Mouse (Mus musculus) MEL (cell line): ENCODE measurements around the gene Atg9b.

Source experiments
- MXI1 ChIP-seq: IDR thresholded peaks from 2 replicates; pipeline ENCODE4 v1.6.1; 2011; ENCODE audit warnings: mild to moderate bottlenecking, low read depth, low read length, improper control_type of control experiment
- POLR2A ChIP-seq, 2 experiments: IDR thresholded peaks; 2 replicates each; pipeline ENCODE4 v1.6.1; 2011 to 2012; ENCODE audit warnings: low read length in 2 of 2, mild to moderate bottlenecking in 2 of 2, control low read depth in 1 of 2, improper control_type of control experiment in 1 of 2, low read depth in 1 of 2, moderate library complexity in 1 of 2; ENCODE audit not compliant: control insufficient read depth in 1 of 2, insufficient read depth in 1 of 2, poor library complexity in 1 of 2
- RCOR1 ChIP-seq: IDR thresholded peaks from 2 replicates; pipeline ENCODE4 v1.6.1; 2012; ENCODE audit warnings: low read depth, mild to moderate bottlenecking, inconsistent platforms, low read length, improper control_type of control experiment
- ZMIZ1 ChIP-seq: IDR thresholded peaks from 2 replicates; pipeline ENCODE4 v1.6.1; 2012; ENCODE audit warnings: low read depth, mild to moderate bottlenecking, inconsistent platforms, low read length, improper control_type of control experiment, moderate library complexity

- TF ChIP-seq POLR2A (IDR thresholded peaks at IDR 0.05; ENCODE audit: control insufficient read depth in 1 of 2, insufficient read depth in 1 of 2, low read depth in 1 of 2, low read length in 2 of 2, poor library complexity in 1 of 2) (no peak), ZMIZ1 (no peak), RCOR1 (no peak), MXI1 (no peak)
These were observed 40.7 kb downstream of the Atg9b start, which contains the start of gene Kcnh2 for GRCm38 (mm10) chr5:24351278-24351677.
